Mouse (Mus musculus): ENCODE measurements around the gene Gm10486. TPM values are rescaled to one million over a fixed set of nuclear protein-coding genes. Genes with fewer than 3 reads are reported as not detected.

The Gm10486 gene
- not detected in 2 replicates for polyA plus RNA-seq (2012; rRNA removed)

GRCm38 (mm10) chrX:35067084-35067483, at the start of gene Gm10486:
Gene Gm10486 (plus strand): TSS chrX:35067384.

